ENCODE assay signal across 11 mouse cellular contexts in the genomic region with DNA sequence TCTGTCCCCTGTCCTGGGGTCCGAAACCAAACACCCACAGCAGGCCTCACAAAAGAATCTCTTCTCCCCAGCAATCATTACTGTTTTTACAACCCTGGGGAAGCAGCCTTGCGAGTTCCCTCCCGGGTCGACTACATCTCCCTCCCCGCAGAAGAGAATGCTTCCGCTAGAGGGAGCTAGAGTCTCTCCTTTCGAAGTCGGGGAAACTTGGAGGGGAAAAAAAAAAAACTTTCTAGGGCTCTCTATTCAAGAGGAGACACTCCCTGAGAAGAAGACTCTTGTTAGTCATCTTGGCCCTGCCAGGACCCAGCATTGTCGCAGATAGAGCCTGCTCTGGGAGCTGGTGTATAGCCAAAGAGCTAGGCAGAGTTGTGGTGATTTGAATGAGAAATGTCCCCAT. TPM values are rescaled to one million over a fixed set of nuclear protein-coding genes. Genes with fewer than 3 reads are reported as not detected.
DNase-seq lines count a peak whose midpoint lies in the region; ATAC-seq lines count a peak whose summit lies in the region.
"Had no signal": no experiment of that assay in that cellular context is flagged by ENCODE, and none has a peak within 500 bp of the region (broad histone marks: within the 10 kb centered on the region; RNA-seq: fewer than 3 reads in every experiment).

No protein-coding gene starts in this region.

- ATAC-seq in forebrain, embryonic 13.5 days = no peak
- ATAC-seq in liver, embryonic 11.5 days (replicated peaks; ENCODE audit: low FRiP score) = no peak
- peak; percentile 32; the same call in 1 of the 2 replicates for ATAC-seq in granulocyte monocyte progenitor cell, adult 5-6 weeks (replicated peaks; ENCODE audit: poor library complexity, severe bottlenecking)

- no peak overlapping the region for H3K9ac ChIP-seq in forebrain, embryonic 13.5 days
- H3K9ac ChIP-seq in liver, embryonic 11.5 days (ENCODE audit: low read depth, low read length) = no peak overlapping the region
- H3K9ac ChIP-seq: limb, embryonic 13.5 days; stomach, embryonic 15.5 days had no signal

- DNase-seq in forebrain, embryonic 10.5 days (ENCODE audit: extremely low spot score, low spot score) = peak; percentile 68
- peak; percentile 64 for DNase-seq in liver
- DNase-seq in liver, embryonic 11.5 days (ENCODE audit: low spot score) = no peak
- peak; percentile 45 for DNase-seq in adrenal gland, adult 2 months
- peak; percentile 70 for DNase-seq in lung, postnatal 36 days
- peak; percentile 73 for DNase-seq in thymus, postnatal 14 days

- WGBS in forebrain, embryonic 10.5 days = 1% methylated on average over 9 of the region's 9 CpGs
- WGBS in forebrain, embryonic 13.5 days = 0% methylated on average over 9 of the region's 9 CpGs
- under 1% methylated on average over 9 of the region's 9 CpGs for WGBS in liver, embryonic 11.5 days

- no peak overlapping the region for H3K4me2 ChIP-seq in forebrain, embryonic 13.5 days
- H3K4me2 ChIP-seq in liver, embryonic 11.5 days = no peak overlapping the region
- H3K4me2 ChIP-seq: limb, embryonic 13.5 days; stomach, embryonic 15.5 days had no signal

- H3K9me3 ChIP-seq in forebrain, embryonic 10.5 days = no peaks in the 10 kb centered on the region
- no peaks in the 10 kb centered on the region for H3K9me3 ChIP-seq in forebrain, embryonic 13.5 days (replicated peaks)
- no peaks in the 10 kb centered on the region for H3K9me3 ChIP-seq in liver, embryonic 11.5 days (ENCODE audit: control insufficient read depth, low read length)
- H3K9me3 ChIP-seq: limb, embryonic 13.5 days; stomach, embryonic 15.5 days had no signal

- H3K36me3 ChIP-seq in forebrain, embryonic 10.5 days (replicated peaks) = no peaks in the 10 kb centered on the region
- H3K36me3 ChIP-seq in forebrain, embryonic 13.5 days (ENCODE audit: poor library complexity, severe bottlenecking) = no peaks in the 10 kb centered on the region
- no peaks in the 10 kb centered on the region for H3K36me3 ChIP-seq in liver, embryonic 11.5 days (ENCODE audit: control insufficient read depth, insufficient read depth, low read length)
- H3K36me3 ChIP-seq: limb, embryonic 13.5 days; stomach, embryonic 15.5 days had no signal

- H3K27me3 ChIP-seq in forebrain, embryonic 10.5 days (ENCODE audit: poor library complexity, severe bottlenecking) = peaks cover 99% of the 10 kb centered on the region
- peaks cover 96% of the 10 kb centered on the region for H3K27me3 ChIP-seq in forebrain, embryonic 13.5 days
- H3K27me3 ChIP-seq in liver, embryonic 11.5 days (replicated peaks; ENCODE audit: control insufficient read depth, insufficient read depth, low read length) = peaks cover 92% of the 10 kb centered on the region

- H3K4me1 ChIP-seq in forebrain, embryonic 10.5 days = peaks cover 5% of the 10 kb centered on the region; the same call in 1 of the 2 replicates
- H3K4me1 ChIP-seq in forebrain, embryonic 13.5 days = 0 out of 2 replicates have a peak, but pooled peaks cover 3% of the 10 kb centered on the region
- no peaks in the 10 kb centered on the region for H3K4me1 ChIP-seq in liver, embryonic 11.5 days (replicated peaks; ENCODE audit: control insufficient read depth, insufficient read depth, low read length)

- H3K27ac ChIP-seq in forebrain, embryonic 10.5 days = no peak overlapping the region
- no peak overlapping the region for H3K27ac ChIP-seq in forebrain, embryonic 13.5 days
- no peak overlapping the region for H3K27ac ChIP-seq in liver, embryonic 11.5 days (ENCODE audit: low read depth, low read length)
- H3K27ac ChIP-seq: limb, embryonic 13.5 days; stomach, embryonic 15.5 days had no signal

- no peak overlapping the region for H3K4me3 ChIP-seq in forebrain, embryonic 10.5 days
- no peak overlapping the region for H3K4me3 ChIP-seq in forebrain, embryonic 13.5 days
- H3K4me3 ChIP-seq in liver, embryonic 11.5 days (ENCODE audit: low read depth, low read length) = no peak overlapping the region
- H3K4me3 ChIP-seq: limb, embryonic 13.5 days; stomach, embryonic 15.5 days had no signal

RNA-seq across cellular contexts. Expression of a gene that starts 16.2 kb away (rescaled TPM):
- polyA plus RNA-seq in forebrain, embryonic 10.5 days (2016; fragmentation: Nextera tagmentation; extraction: Ambion mirVana) = not detected in 2 replicates
- not detected in 2 replicates for polyA plus RNA-seq in forebrain, embryonic 13.5 days (2015; fragmentation: Nextera tagmentation; extraction: Ambion mirVana)
- polyA plus RNA-seq in liver, embryonic 11.5 days (2014; fragmentation: Nextera tagmentation; extraction: Ambion mirVana) = not detected in 2 replicates
- not detected for total RNA-seq in adrenal gland, adult 2 months (2021)
- 0.10 TPM in 1 of 2 replicates, not detected in the other for polyA plus RNA-seq in adrenal gland, adult 2 months (2012; rRNA removed)
- not detected in 2 replicates for total RNA-seq in granulocyte monocyte progenitor cell, adult 5-6 weeks (2014; fragmentation: Nextera tagmentation)
- total RNA-seq in granulocyte monocyte progenitor cell, adult 5-6 weeks (2017) = not detected in 2 replicates
- polyA plus RNA-seq: limb, embryonic 13.5 days had no signal

RNA-seq across cellular contexts. Expression of a gene that starts 17.2 kb away (rescaled TPM):
- polyA plus RNA-seq in forebrain, embryonic 10.5 days (2016; fragmentation: Nextera tagmentation; extraction: Ambion mirVana) = 3.3 and 4.4 TPM in 2 replicates
- polyA plus RNA-seq in forebrain, embryonic 13.5 days (2015; fragmentation: Nextera tagmentation; extraction: Ambion mirVana) = 0.19 TPM in 1 of 2 replicates, not detected in the other
- not detected in 2 replicates for polyA plus RNA-seq in liver, embryonic 11.5 days (2014; fragmentation: Nextera tagmentation; extraction: Ambion mirVana)
- not detected for total RNA-seq in adrenal gland, adult 2 months (2021)
- not detected in 2 replicates for polyA plus RNA-seq in adrenal gland, adult 2 months (2012; rRNA removed)
- total RNA-seq in granulocyte monocyte progenitor cell, adult 5-6 weeks (2014; fragmentation: Nextera tagmentation) = not detected in 2 replicates
- not detected in 2 replicates for total RNA-seq in granulocyte monocyte progenitor cell, adult 5-6 weeks (2017)
- total RNA-seq: adrenal gland, postnatal 4 days had no signal
- polyA plus RNA-seq: stomach, embryonic 15.5 days had no signal

RNA-seq across cellular contexts. Expression of a gene that starts 37.8 kb away (rescaled TPM):
- polyA plus RNA-seq in forebrain, embryonic 10.5 days (2016; fragmentation: Nextera tagmentation; extraction: Ambion mirVana) = not detected in 2 replicates
- polyA plus RNA-seq in forebrain, embryonic 13.5 days (2015; fragmentation: Nextera tagmentation; extraction: Ambion mirVana) = not detected in 2 replicates
- 1.0 and 1.3 TPM in 2 replicates for polyA plus RNA-seq in liver, embryonic 11.5 days (2014; fragmentation: Nextera tagmentation; extraction: Ambion mirVana)
- total RNA-seq in adrenal gland, adult 2 months (2021) = under 1 TPM in 1 of 2 experiments, not detected in 1; 0.23 TPM
- not detected in 2 replicates for polyA plus RNA-seq in adrenal gland, adult 2 months (2012; rRNA removed)
- not detected in 2 replicates for total RNA-seq in granulocyte monocyte progenitor cell, adult 5-6 weeks (2014; fragmentation: Nextera tagmentation)
- not detected in 2 replicates for total RNA-seq in granulocyte monocyte progenitor cell, adult 5-6 weeks (2017)
- polyA plus RNA-seq: limb, embryonic 13.5 days had no signal

RNA-seq across cellular contexts. Expression of a gene that starts 49.0 kb away (rescaled TPM):
- not detected in 2 replicates for polyA plus RNA-seq in forebrain, embryonic 10.5 days (2016; fragmentation: Nextera tagmentation; extraction: Ambion mirVana)
- 0.19 TPM in 1 of 2 replicates, not detected in the other for polyA plus RNA-seq in forebrain, embryonic 13.5 days (2015; fragmentation: Nextera tagmentation; extraction: Ambion mirVana)
- not detected in 2 replicates for polyA plus RNA-seq in liver, embryonic 11.5 days (2014; fragmentation: Nextera tagmentation; extraction: Ambion mirVana)
- total RNA-seq in adrenal gland, adult 2 months (2021) = not detected
- not detected in 2 replicates for polyA plus RNA-seq in adrenal gland, adult 2 months (2012; rRNA removed)
- not detected in 2 replicates for total RNA-seq in granulocyte monocyte progenitor cell, adult 5-6 weeks (2014; fragmentation: Nextera tagmentation)
- not detected in 2 replicates for total RNA-seq in granulocyte monocyte progenitor cell, adult 5-6 weeks (2017)
- polyA plus RNA-seq: limb, embryonic 13.5 days had no signal
